Mouse (Mus musculus) sigmoid colon, adult 10 weeks (tissue): ENCODE measurements around the gene Olfml2b. TPM values are rescaled to one million over a fixed set of nuclear protein-coding genes. Genes with fewer than 3 reads are reported as not detected.

Source experiments
- polyA plus RNA-seq: library from polyadenylated mRNA; stranded (reverse); fragments of 350-450 nt; fragmentation: Illumina TruSeq; extraction: RNeasy Lipid Tissue Mini Kit (QIAGEN cat#74804); gene quantifications from one replicate; pipeline ENCODE4 v1.2.3, GENCODE M21; 2014; ENCODE audit warnings: low read depth, low replicate concordance

Olfml2b gene
- polyA plus RNA-seq: 5.6 TPM

GRCm38 (mm10) chr1:170644255-170645205 is at the start of gene Olfml2b:
TSS of gene Olfml2b (plus strand) at chr1:170644532.

Other genes with a start within 250 kb of the Olfml2b start
- gene Nos1ap, start 54.7 kb upstream of the Olfml2b start, polyA plus RNA-seq: 10.2 TPM
- 47.0 TPM for gene Atf6, start 223.2 kb downstream of the Olfml2b start, polyA plus RNA-seq
- gene Gm26620, start 240.5 kb downstream of the Olfml2b start, polyA plus RNA-seq: not detected
- 20.4 TPM for gene Dusp12, start 241.0 kb downstream of the Olfml2b start, polyA plus RNA-seq